Mouse (Mus musculus): ENCODE measurements at regions not wholly inside any gene's neighbourhood (a gene's known extent, or its start where the extent isn't known, plus 50 kb on each side); places are given as distances from the start of the nearest gene placed in this dataset.

DNA sequence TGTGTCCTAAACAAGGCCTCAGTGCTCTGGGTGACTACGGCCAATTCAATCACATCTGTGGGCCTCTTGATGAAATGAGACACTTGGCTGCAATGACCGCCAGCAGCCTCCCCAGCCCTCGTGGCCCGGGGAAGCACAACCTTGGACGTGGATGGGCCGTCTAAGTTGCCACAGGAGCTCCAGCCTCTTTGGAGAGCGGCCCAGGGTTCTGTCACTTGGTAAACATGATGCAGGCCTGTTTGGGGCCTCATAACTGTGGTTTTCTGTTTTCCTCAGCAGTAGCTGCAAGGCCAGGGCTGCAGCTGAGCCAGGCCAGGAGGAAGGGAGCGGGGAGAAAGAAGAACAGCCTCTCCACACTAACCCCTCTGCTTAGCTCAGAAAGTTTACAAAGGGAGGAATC, 105.2 kb upstream of the Zmiz1 start:
- DNase-seq = no peak

DNA sequence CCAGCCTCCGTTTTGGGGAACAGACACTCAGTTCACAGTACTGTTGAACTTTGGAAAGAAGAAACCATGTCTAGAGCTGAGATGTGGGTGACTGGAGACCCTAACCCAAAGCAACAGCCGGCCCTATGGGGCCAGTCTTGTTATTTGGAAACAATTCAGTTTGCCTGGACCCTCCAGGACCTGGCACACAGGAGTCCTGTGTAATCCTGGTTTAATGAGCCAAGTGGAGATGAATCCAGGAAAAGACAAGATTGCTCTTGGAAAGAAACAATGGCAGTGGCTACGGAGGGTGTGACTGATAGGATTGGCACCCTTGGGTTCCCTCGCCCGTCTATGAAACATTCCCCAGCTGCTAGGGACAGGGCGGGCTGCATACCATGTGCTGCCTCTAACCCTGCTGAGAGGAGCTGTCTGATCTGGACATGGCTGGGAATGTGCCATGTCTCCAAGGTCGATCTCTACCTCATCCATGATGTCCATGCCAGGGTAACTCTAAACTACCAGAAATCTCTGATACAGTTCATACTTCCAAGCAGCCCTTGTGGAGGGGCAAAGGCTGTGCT, 104.6 kb upstream of the Zmiz1 start:
- no peak for DNase-seq

DNA sequence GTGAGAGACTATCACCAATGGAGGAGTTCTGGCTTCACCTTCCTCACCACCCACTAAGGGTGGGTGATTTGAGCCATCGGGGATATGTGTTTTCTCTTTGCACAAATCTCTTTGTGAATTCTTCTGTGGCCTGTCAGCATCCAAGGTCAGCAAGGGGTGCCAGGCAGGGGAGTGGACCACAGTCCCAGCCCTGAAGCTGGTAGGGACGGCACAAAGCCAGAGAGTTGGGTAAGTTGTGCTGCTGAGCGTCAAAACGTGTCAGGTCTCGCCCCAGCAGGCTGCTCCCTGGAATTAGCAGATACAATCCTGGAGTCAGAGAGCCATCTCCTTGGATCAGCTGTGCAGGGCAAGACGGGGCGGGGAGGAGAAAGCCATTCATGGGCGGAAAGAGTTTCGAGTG, 101.2 kb upstream of the Zmiz1 start:
- DNase-seq = no peak

DNA sequence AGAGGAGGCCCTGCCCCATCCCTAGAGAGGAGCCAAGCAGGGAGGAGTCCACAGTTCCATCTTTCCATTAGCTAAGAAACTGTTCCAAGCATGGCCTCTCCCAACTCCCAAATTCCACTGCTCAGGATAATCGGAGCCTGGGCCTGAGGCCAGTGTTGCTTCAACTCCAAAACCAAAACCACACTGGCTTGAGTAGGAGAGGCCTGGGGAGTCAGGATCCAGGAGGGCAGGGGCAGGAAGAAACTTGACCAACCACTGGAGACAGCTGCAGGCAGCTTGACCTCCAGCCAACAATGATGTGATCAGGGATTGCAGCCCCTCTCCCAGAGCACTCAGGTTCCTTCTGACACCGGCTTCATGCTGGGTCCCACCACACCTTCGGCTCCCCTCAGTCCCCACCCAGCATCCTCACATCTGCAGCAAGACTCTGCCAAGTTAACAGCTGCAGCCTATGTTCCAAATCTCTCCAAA, 99.1 kb upstream of the Zmiz1 start:
- DNase-seq = no peak

DNA sequence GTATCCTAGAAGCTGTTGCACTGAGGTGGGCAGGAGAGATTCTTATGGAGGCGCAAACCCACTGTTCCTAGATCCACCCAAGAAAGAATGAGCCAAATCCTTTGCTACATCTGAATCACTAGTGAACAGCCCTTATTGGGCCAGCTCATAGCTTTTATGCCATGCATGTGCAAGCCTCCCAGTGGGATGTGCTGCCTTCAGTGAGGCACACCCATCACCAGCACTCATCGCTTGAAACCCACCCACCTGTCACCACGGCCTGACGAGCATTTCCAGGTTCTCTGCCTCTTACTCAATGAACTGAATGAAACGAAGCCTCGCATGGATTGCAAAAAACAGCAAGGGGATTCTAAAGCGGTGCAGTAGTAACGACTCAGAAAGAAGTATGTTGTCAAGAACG, 98.3 kb upstream of the Zmiz1 start:
- no peak for DNase-seq

DNA sequence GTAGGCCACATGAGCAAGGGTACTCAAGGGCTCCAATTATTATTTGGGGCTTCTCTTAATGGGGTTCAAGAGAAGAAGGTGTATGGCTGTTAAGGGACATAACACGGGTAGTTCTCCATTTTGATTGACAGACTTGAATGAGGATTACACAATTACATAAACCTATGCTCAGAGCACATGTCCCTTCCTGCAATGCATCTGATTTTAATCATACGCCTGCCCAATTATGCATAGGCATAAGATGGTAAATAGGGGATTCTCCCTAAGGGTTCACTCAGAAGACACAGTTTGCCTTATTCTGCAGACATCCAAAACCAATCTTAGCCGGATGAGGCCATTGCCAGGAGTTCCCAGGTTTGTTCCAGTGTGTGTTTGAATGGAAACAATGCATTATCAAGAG, 97.9 kb upstream of the Zmiz1 start:
- no peak for DNase-seq

DNA sequence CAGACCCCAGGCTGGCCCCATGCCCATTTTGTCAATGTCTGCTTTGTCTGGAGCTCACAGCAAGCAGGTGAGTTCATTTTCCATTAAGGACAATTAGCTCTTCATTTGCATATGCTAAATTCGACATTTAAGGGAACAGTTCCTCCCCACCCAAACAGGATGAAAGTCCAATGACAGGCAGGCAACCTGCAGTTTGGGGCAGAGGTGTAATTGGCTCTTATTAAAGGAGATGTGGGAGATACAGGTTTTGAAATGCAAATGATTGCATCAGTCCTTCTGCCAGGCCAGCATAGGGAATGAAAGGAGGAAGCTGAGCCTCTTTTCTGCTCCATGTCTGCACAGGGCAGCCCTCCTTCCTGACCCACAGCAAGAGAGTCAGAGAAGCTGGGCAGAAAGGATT, 96.2 kb upstream of the Zmiz1 start:
- no peak for DNase-seq

DNA sequence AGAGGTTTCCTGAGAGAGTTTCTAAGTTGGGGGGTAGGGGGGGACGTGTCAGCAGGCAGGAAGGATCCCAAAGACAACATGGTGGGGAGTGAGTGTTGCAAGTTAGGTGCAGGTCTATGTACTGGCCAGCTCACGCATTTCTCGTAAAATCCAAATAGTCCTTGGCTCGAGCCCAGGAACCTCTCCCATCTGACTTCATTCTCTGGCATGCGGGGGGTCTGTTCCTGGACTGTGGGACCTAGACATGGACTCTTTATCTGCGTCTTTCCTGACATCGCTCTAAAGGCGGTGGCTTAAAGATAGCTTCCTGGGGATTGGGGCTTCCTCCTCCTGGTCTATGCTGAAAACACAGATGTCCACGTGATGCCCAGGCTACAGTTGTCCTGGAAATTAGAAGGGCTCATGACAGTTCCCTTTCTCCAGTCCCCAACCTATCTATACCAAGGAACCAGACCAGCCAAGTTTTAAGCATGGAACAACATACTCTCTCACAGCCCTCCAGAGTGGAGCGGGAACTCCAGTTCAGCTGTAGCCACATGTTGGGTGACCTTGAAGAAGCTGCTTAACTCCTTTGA, 93.7 kb upstream of the Zmiz1 start:
- no peak for DNase-seq

DNA sequence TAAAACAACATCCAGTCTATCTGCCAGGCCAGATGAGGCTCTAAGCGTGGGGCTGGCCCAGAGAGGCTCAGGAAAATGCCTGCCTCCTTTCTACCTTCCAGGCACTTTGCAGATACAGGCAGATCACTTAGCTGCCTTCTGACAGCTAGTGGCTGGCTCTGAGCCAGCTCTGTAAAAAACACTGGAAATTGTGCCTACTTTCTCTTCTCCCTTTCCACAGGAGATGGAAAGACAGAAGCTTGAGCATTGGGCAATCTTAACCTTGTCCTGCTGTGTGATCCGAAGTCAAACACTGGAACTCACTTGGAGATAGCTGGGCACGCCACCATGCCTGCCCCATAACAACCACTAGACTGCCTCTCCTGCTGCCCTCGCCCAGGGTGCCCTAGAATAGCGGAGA, 93.0 kb upstream of the Zmiz1 start:
- no peak for DNase-seq

DNA sequence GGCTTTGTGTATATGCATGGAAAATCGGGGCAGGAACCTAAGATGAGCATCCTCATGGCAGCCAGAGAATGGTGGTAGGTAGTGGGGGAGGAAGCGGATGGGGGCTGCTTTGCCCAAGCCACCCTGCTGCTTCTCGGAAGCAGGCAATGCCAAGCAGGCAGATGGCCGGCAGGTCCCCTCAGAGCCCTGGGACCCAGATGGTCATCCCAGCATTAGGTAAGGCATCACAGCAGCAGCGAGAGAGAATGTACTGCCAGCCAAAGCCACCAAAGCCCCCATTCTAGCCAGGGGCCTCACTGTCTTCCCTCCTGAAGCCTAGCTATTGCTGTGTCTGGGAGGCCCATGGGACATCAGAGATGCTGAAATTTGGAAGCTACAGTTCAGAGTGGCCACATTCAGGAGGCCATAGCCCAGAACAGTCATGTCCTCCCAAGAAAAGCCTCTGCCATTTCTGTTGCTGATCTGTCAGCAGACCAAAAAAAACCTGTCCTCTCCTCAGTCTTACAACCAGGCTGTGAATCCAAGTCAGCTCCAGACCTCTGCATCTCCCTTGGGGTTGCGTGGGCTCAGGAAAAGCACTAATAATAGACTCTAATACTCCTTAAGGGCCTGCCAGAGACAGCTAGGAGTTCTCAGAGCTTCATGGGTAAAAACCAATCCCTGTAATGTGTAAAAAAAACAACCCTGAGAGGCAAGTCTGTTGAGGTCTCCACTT, 88.5 kb upstream of the Zmiz1 start:
- DNase-seq = no peak

DNA sequence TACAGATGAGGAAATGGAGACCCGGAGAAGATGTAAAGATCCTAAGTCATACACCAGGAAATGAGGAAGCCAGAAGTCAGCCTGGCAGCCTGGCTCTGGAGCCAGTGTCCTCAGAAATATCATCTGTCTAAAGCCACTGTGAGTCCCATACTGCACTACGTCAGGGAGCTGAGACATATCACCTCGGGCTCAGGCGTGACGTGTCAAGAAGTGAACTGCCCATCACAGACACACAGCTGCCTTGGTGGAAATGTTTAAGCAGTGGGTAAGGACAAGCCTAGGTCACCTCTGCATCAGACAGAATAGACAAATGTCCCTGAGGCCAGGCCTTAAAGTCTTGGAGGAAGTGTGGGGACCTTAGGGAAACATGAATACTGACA, 88.0 kb upstream of the Zmiz1 start:
- no peak for DNase-seq

DNA sequence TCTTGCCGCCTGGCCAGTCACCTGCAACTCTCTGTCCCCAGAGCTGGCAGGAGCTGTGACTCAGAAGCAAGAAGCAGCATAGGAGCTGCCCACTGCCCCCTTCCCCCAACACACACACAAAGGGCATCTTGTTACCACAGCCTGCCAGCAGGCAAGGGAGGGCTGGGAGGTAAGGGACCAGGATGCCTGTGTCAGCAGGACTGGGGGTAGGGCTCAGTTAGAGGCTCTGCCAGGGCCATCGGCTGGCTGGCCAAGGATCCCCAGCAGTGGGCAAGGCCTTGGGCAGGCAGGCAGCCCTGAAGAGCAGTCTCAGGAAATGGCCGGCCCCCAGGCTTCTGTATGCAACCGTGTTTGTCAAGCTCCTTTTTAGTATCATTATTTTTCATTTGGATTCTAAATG, 87.3 kb upstream of the Zmiz1 start:
- peak; percentile 89 for DNase-seq

DNA sequence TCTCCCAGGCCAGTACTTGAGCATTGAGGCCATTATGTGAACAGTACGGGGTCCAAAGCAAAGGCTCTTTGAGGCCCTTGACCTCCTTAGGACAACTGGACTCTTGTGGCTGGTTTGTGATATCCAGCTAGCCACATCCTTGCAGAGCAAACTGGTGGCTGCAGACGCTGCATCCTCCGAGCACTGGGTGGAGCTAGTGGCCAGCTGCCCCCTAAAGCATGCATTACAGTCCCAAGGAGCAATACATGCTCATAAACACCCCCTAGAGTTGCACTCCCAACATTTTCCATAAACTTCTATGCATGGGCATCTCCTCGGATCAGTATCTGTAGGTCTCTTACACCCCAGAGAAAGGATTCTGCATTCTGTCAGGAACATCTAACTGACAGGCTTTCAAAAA, 86.4 kb upstream of the Zmiz1 start:
- DNase-seq = peak; percentile 40

DNA sequence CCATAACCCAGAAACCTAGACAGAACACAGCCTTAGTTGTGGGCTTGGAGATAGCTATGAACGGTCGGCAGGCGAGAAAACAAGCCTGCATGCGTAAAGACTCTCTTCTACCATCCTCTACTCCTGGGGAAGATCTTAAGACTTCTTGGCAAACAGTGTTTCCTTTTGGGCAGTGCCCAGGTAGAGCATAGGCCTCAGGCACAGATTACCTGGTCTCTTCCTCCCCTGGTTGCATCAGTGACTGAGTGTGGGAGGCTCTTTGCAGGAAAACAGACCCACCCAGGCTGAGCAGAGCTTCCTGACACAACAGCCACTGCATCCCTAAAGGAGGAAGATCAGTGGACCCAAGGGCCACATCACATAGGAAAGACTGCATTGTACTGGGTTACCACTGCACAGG, 85.8 kb upstream of the Zmiz1 start:
- DNase-seq = no peak

DNA sequence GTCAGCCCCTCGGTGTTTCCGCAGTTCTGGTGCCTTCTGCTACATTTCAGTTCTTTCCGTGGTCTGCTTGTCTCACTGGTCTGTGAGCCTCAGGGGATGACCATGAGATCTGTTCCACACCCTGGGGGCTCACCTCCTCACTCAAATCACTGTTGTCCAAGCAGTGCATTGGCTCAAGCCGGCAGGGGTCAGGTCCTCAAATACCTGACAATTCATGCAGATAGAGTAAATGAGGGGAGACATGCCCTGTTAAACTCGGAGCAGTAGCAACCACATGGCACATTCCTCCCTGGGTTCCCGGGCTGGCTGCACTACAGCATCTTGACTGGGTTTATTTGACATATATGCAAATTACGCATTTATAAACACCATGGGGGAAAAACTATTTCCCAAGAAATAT, 84.0 kb upstream of the Zmiz1 start:
- no peak for DNase-seq

DNA sequence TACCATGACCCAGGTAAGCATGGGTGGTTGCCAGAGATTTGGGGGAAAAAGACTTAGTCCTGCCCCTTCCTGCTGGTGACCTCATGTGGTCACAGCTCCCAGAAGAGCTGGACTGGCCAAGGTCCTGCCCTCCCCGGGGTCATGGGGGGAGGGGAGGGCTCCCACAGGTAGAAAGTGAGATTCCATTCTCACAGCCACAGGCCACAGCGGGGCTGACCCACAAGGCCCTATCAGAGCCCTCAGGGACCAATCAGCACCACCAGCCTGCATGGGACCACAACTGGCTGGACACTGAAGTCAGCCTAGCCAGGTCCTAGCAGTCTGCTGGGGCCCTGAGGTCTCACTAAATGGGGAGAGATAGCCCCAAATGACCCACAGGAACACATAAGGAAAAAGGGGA, 81.9 kb upstream of the Zmiz1 start:
- no peak for DNase-seq

DNA sequence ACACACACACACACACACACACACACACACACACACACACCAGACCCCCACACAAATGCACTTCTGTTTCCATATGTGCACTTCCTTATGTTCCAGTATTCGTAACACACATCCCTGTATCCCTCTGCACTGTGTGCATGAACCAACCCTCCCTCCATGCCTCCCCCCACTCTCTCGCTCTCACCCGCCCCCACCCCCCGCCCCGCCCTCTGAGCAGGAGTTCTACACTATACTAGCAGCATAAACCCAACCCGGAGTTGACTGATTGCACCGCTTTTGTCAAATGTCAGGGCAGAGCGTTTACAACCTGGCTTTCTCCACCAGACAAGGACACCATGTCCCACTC, 81.5 kb upstream of the Zmiz1 start:
- no peak for DNase-seq

DNA sequence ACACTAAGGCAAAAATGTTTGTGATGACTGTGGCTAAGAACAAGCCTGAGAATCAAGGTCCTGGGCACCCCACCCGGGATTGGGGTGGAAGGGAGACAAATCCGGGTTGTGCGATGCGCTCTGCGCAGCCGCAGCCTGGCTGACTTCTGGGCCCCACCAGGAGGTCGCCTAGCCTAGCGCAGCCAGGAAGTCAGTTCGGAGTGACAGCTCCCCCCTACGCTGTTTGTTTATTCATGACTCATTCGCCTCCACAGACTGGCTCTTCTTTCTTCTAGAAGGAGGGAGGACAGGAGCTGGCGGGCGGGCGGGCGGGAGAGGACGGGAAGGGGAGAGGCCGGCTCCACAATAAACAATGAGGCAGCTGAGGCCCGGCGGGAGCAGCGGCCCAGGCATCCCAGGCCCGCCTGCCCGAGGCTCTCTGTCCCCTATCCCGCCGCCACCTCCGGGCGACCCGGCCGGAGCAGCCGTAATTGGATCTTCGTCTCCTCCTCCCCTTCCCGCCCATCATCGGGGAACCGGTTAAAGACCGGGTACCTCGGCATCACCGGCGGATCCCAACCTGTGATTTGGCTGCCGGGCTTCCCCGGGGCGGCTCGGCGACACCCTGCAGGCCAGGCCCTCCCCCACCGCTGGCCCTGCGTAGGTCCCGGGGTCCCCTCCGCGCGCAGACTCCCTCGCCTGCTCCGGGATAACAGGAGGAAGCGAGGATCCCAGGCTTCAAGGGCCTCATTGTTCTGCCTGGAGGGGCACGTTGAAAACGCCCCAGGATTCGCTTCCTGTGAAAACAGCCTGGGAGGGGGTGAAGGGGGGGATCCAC, 80.9 kb upstream of the Zmiz1 start:
- peak; percentile 92 for DNase-seq

DNA sequence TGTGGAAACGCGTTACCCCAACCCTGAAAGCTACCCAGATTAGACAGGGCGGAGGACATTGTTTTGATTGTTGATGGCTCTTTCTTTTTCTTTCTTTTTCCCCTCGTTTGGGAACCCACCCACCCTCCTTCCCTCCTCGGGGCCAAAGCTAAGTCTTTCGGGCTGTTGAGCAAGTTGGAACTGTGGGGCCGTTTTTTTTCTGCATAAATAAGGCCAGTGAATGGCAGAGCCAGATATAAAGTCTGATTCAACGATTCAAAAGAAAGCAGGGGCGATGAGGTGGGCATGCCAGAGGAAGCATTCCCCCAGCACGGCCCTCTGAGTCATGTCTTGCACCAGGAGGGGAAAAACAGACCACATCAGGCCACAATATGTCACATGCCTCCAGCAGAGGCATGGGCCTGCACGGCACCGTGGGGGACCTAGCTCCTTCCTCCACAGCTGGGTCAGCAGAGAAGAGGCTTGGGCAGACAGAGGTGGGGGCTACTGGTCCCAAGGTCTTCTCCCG, 80.2 kb upstream of the Zmiz1 start:
- peak; percentile 62 for DNase-seq

DNA sequence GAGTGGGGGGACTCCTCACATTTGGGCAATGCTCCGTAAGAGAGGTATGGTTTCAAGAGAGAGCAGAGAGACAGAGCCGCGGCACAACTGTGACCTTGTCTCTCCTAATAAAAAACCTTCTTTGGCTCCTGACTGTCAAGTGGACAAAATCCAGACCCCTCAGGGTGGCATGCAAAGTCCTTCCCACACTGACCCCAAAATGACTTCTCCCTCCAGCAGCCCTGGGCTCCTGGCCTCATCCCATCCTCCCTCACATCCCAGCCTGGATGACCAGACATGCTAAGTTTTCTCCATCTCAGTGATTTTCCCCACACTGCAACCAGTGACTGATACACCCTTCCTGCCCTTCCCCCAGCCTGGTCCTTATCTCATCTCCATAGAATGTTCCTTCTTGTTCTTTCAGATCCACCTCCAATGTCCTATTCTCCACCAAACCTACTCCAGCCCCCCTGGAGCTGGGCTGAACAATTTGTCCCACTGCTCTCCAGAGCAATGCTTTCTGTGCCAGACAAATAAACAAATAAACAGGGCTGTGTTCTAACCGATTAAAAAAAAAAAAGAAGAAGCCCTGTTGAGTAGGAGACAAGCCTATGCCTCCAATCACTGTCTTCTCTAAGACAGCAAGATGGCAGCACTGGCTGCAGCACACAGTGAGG, 75.7 kb upstream of the Zmiz1 start:
- no peak for DNase-seq

DNA sequence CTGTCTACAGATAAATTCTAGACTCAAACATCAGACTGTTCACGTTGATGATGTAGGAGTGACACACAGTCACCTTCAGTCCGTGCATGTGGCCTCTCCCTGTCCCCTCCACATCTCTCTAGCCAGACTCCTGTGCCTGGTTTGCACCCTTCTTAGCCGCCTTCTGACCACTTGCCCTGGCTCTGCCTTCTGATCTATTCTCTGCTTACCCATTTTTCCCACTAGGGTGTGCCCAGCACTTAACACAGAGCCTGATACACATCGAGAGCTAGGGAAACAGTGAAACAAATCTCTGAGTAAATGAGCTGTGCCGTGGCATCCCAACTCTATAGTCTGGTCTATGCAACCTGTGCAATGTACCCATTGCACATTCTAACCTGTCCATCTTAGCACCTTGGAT, 73.3 kb upstream of the Zmiz1 start:
- no peak for DNase-seq

DNA sequence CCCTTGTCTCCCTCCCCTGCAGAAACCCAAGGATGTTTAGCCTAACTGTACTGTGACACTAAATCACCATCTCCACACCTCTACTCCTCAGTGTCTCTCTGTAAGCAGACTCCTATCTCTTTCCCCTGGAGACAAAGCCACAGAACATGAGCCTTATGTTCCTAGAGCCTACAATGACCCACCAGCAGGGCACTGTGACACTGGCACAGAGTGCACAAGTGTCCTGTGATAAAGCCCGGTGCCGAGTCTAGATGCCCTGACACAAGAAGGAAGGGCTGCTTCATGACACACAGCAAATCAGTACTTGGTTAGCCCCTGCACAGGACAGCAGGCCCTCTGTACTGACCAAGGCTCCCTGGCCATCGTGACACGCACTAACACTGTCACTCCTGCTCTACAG, 71.2 kb upstream of the Zmiz1 start:
- DNase-seq = no peak

DNA sequence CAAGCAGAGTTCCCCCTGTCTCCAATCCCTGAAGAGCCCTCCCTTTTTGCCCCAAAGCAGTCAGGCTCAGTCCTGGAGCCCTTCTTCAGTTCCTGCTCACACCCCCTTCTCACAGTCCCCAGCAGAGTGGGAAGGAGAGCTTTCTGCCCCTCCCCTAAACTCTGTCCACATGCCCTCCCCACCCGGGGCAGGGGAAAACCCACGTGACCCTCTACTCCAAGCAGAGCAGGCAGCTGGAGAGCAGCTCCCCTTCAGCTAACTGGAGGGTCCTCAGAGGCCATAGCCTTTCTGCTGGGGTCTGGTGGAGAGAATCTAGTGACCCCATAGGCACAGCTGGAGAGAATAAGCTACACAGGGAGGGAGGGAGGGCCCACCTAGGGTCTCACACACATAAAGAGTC, 69.7 kb upstream of the Zmiz1 start:
- peak; percentile 67 for DNase-seq

All from retina, postnatal 1 day (tissue).